Mouse (Mus musculus) kidney, embryonic 14.5 days (tissue): ENCODE measurements around the gene Mtus2. TPM values are rescaled to one million over a fixed set of nuclear protein-coding genes. Genes with fewer than 3 reads are reported as not detected.
"Not testable (repeated sequence)": the region's sequence is repeated elsewhere in the genome, so short reads cannot be mapped to it uniquely, and the experiment has no call there.

Source experiments
- ATAC-seq: fragments of 200-750 bp; cut with Nextera tagmentation; 2 replicates; pipeline ENCODE4 v1.8.0; 2017; ENCODE audit warnings: moderate number of reproducible peaks, mild to moderate bottlenecking, moderate TSS enrichment, moderate library complexity; ENCODE audit not compliant: low FRiP score, low TSS enrichment
- H3K27ac ChIP-seq: fragments of 300-500 bp; sonication (generic); 2 replicates; pipeline ENCODE4 v1.5.1; 2014; ENCODE audit warnings: low read depth, mild to moderate bottlenecking, low read length, moderate library complexity, mixed read lengths
- H3K27me3 ChIP-seq: fragments of 300-500 bp; sonication (generic); 2 replicates; pipeline ENCODE4 v1.6.1; 2014; ENCODE audit warnings: mild to moderate bottlenecking, low read length; ENCODE audit not compliant: control insufficient read depth, insufficient read depth
- H3K36me3 ChIP-seq: fragments of 300-500 bp; sonication (generic); 2 replicates; pipeline ENCODE4 v1.6.1; 2014; ENCODE audit warnings: low read length, mixed read lengths; ENCODE audit not compliant: control insufficient read depth, insufficient read depth
- H3K4me1 ChIP-seq: fragments of 300-500 bp; sonication (generic); 2 replicates; pipeline ENCODE4 v1.6.1; 2014; ENCODE audit warnings: low read length, mixed read lengths; ENCODE audit not compliant: control insufficient read depth, insufficient read depth
- H3K4me2 ChIP-seq: fragments of 300-500 bp; sonication (generic); replicated peaks from 2 replicates; pipeline ENCODE4 v1.6.1; 2014; ENCODE audit warnings: low read depth, mild to moderate bottlenecking, low read length
- H3K4me3 ChIP-seq: fragments of 300-500 bp; sonication (generic); 2 replicates; pipeline ENCODE4 v1.5.1; 2014; ENCODE audit warnings: mild to moderate bottlenecking, low read length
- H3K9ac ChIP-seq: fragments of 300-500 bp; sonication (generic); 2 replicates; pipeline ENCODE4 v1.6.1; 2014; ENCODE audit warnings: low read depth, mild to moderate bottlenecking, low read length, moderate library complexity
- H3K9me3 ChIP-seq: fragments of 300-500 bp; sonication (generic); 2 replicates; pipeline ENCODE4 v1.6.1; 2016; ENCODE audit warnings: low read length; ENCODE audit not compliant: control insufficient read depth
- WGBS: fragments of 180-500 bp; shearing (Covaris S2); extraction: QIAGEN DNeasy Blood & Tissue Kit; methylation state at CpG from one replicate; pipeline ENCODE4 v1.1.7; 2014; 5-methylcytosine and 5-hydroxymethylcytosine counted together
- polyA plus RNA-seq: library from polyadenylated mRNA; unstranded; fragments of >200 nt; fragmentation: Nextera tagmentation; extraction: Ambion mirVana; gene quantifications from 2 replicates; pipeline ENCODE4 v1.2.1, GENCODE M21; 2014

Mtus2 gene
- polyA plus RNA-seq, 1 experiment from 2014 or later: 2.3 TPM

- WGBS: 77% methylated on average over 5 of the region's 5 CpGs
- H3K4me2 ChIP-seq: no peak overlapping the region
- H3K27ac ChIP-seq: no peak overlapping the region
- H3K4me1 ChIP-seq: no peaks in the 10 kb centered on the region
- ATAC-seq: no peak
- no peak overlapping the region for H3K4me3 ChIP-seq
- H3K27me3 ChIP-seq: no peaks in the 10 kb centered on the region
- no peaks in the 10 kb centered on the region for H3K9me3 ChIP-seq
- H3K36me3 ChIP-seq: no peaks in the 10 kb centered on the region
- no peak overlapping the region for H3K9ac ChIP-seq
These were observed 32.5 kb upstream of the Mtus2 start for GRCm38 (mm10) chr5:147924621-147925020.

DNA sequence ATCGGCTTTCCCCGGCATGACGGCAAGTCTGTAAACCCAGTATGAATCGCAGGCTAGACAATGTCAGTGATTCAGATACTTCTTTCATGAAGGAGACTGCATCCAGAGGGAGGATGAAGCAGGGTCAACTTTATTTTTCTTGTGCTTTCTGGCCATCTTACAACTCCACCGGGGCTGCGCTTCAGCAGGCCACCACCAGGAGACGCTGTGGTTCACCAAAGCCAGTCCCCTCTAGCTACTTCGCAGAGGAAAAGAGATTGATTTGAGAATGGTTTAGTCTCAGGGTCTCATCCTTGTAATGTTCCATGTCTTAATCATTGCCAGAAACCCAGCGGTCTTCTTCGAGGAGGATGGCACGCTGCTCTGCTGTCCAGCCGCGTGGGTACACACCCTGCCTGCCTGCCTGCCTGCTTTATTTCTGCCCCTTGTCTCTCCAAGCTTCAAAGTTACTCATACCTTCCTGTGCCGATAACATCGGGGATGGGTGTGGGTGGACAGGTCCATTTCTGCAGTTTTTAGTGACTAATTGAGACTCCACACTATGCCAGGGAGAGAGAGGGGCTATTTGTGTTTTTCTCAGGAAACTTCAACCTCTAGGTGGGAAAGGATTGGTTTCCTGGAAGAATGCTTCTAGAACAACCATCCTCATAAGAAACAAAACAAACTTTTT, 31.1 kb upstream of the Mtus2 start:
- H3K9ac ChIP-seq: no peak overlapping the region
- H3K4me3 ChIP-seq: no peak overlapping the region
- 70% methylated on average over 15 of the region's 15 CpGs for WGBS
- no peaks in the 10 kb centered on the region for H3K4me1 ChIP-seq
- no peaks in the 10 kb centered on the region for H3K27me3 ChIP-seq
- H3K9me3 ChIP-seq: no peaks in the 10 kb centered on the region
- ATAC-seq: no peak
- H3K36me3 ChIP-seq: no peaks in the 10 kb centered on the region
- no peak overlapping the region for H3K4me2 ChIP-seq
- no peak overlapping the region for H3K27ac ChIP-seq

GRCm38 (mm10) chr5:147928668-147929497, 28.2 kb upstream of the Mtus2 start:
- Histone ChIP-seq H3K36me3 (no peaks in the 10 kb centered on the region), H3K27ac (no peak overlapping the region), H3K4me3 (no peak overlapping the region), H3K4me1 (no peaks in the 10 kb centered on the region), H3K27me3 (no peaks in the 10 kb centered on the region), H3K9ac (no peak overlapping the region), H3K4me2 (no peak overlapping the region), H3K9me3 (no peaks in the 10 kb centered on the region)
- 82% methylated on average over 7 of the region's 7 CpGs for WGBS
- no peak for ATAC-seq

- Histone ChIP-seq H3K4me2 (no peak overlapping the region), H3K4me1 (no peaks in the 10 kb centered on the region), H3K9ac (no peak overlapping the region), H3K27me3 (no peaks in the 10 kb centered on the region), H3K4me3 (no peak overlapping the region), H3K27ac (no peak overlapping the region), H3K36me3 (no peaks in the 10 kb centered on the region), H3K9me3 (0 out of 2 replicates have a peak, but pooled peaks cover 4% of the 10 kb centered on the region)
- WGBS: 90% methylated on average over 13 of the region's 13 CpGs
- no peak for ATAC-seq
These were observed 22.0 kb upstream of the Mtus2 start for GRCm38 (mm10) chr5:147935096-147935495.

DNA sequence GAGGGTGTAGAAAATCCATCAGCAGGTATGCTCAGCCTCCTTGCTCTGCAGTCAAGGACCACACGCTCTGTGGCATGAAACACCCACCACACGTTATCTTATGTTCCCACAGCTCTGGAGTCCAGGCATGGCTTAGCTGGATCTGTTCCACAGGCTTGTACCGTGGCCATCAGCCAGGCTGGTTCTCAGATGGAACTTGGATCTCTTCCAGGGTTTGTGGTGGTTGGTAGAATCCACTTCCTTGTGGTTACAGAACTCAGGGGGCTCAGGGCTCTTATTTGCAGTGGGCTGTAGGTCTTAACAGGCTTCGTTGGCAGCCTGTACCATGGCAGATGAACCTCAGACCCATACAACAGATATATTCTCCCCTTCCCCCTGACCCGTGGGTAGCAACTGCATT, 17.9 kb upstream of the Mtus2 start:
- 88% methylated on average over 5 of the region's 5 CpGs for WGBS
- Histone ChIP-seq H3K4me2 (no peak overlapping the region), H3K27ac (no peak overlapping the region), H3K27me3 (no peaks in the 10 kb centered on the region), H3K9me3 (peaks cover 8% of the 10 kb centered on the region; the same call in 1 of the 2 replicates), H3K4me1 (no peaks in the 10 kb centered on the region), H3K4me3 (no peak overlapping the region), H3K9ac (no peak overlapping the region), H3K36me3 (no peaks in the 10 kb centered on the region)
- ATAC-seq: no peak

GRCm38 (mm10) chr5:147945000-147945666, 12.0 kb upstream of the Mtus2 start:
- Histone ChIP-seq H3K27me3 (no peaks in the 10 kb centered on the region), H3K27ac (no peak overlapping the region), H3K9ac (no peak overlapping the region), H3K4me3 (no peak overlapping the region), H3K4me1 (no peaks in the 10 kb centered on the region), H3K9me3 (peaks cover 5% of the 10 kb centered on the region; the same call in 1 of the 2 replicates), H3K36me3 (no peaks in the 10 kb centered on the region), H3K4me2 (no peak overlapping the region)
- no peak for ATAC-seq
- WGBS: 37% methylated on average over 5 of the region's 5 CpGs

- ATAC-seq: no peak
These were observed 7.2 kb upstream of the Mtus2 start for GRCm38 (mm10) chr5:147949881-147950280.

GRCm38 (mm10) chr5:147951751-147952150, 5.4 kb upstream of the Mtus2 start:
- Histone ChIP-seq H3K9ac (no peak overlapping the region), H3K9me3 (no peaks in the 10 kb centered on the region), H3K4me1 (no peaks in the 10 kb centered on the region), H3K4me2 (no peak overlapping the region), H3K27ac (no peak overlapping the region), H3K27me3 (peaks cover 14% of the 10 kb centered on the region; the same call in 1 of the 2 replicates), H3K4me3 (no peak overlapping the region), H3K36me3 (no peaks in the 10 kb centered on the region)
- WGBS: 56% methylated on average over 2 of the region's 2 CpGs
- ATAC-seq: no peak

More at GRCm38 (mm10) chr5:147949881-147950280, 7.2 kb upstream of the Mtus2 start:
- no peak overlapping the region for H3K27ac ChIP-seq
- no peak overlapping the region for H3K9ac ChIP-seq
- H3K9me3 ChIP-seq: no peaks in the 10 kb centered on the region
- H3K4me2 ChIP-seq: no peak overlapping the region
- H3K4me3 ChIP-seq: no peak overlapping the region
- H3K27me3 ChIP-seq: no peaks in the 10 kb centered on the region
- H3K36me3 ChIP-seq: no peaks in the 10 kb centered on the region
- WGBS: 76% methylated on average over 14 of the region's 14 CpGs
- no peaks in the 10 kb centered on the region for H3K4me1 ChIP-seq

- H3K36me3 ChIP-seq, ATAC-seq, H3K9me3 ChIP-seq, H3K27ac ChIP-seq, H3K4me3 ChIP-seq, H3K4me1 ChIP-seq, H3K4me2 ChIP-seq, H3K9ac ChIP-seq: not testable (repeated sequence)
- 75% methylated on average over 5 of the region's 5 CpGs for WGBS
- peaks cover 28% of the 10 kb centered on the region for H3K27me3 ChIP-seq
These were observed 3.9 kb upstream of the Mtus2 start for GRCm38 (mm10) chr5:147953181-147953580.
